Mouse (Mus musculus) stomach, embryonic 16.5 days (tissue): ENCODE data around the gene Usp12. TPM values are rescaled to one million over a fixed set of nuclear protein-coding genes. Genes with fewer than 3 reads are reported as not detected.
A peak's percentile ranks its signal among the peaks of the same experiment; 100 is the strongest.

Experiments used
- ATAC-seq: fragments of 200-750 bp; cut with Nextera tagmentation; 2 replicates; pipeline ENCODE4 v1.8.0; 2017; ENCODE audit warnings: moderate number of reproducible peaks, moderate TSS enrichment; ENCODE audit not compliant: insufficient read depth, low FRiP score
- H3K27ac ChIP-seq: fragments of 300-500 bp; sonication (generic); 2 replicates; pipeline ENCODE4 v1.5.1; 2014; ENCODE audit warnings: low read length
- H3K27me3 ChIP-seq: fragments of 300-500 bp; sonication (generic); 2 replicates; pipeline ENCODE4 v1.6.1; 2014; ENCODE audit warnings: low read length, control low read depth, mixed read lengths; ENCODE audit not compliant: control insufficient read depth, insufficient read depth
- H3K36me3 ChIP-seq: fragments of 300-500 bp; sonication (generic); 2 replicates; pipeline ENCODE4 v1.6.1; 2014; ENCODE audit warnings: low read length; ENCODE audit not compliant: control insufficient read depth, insufficient read depth
- H3K4me1 ChIP-seq: fragments of 300-500 bp; sonication (generic); 2 replicates; pipeline ENCODE4 v1.6.1; 2014; ENCODE audit warnings: low read length, control low read depth, mixed read lengths; ENCODE audit not compliant: control insufficient read depth, insufficient read depth
- H3K4me2 ChIP-seq: fragments of 300-500 bp; sonication (generic); 2 replicates; pipeline ENCODE4 v1.6.1; 2014; ENCODE audit warnings: low read depth, low read length, mixed read lengths
- H3K4me3 ChIP-seq: fragments of 300-500 bp; sonication (generic); replicated peaks from 2 replicates; pipeline ENCODE4 v1.5.1; 2014; ENCODE audit warnings: mild to moderate bottlenecking, low read length
- H3K9ac ChIP-seq: fragments of 300-500 bp; sonication (generic); 2 replicates; pipeline ENCODE4 v1.6.1; 2014; ENCODE audit warnings: low read length
- H3K9me3 ChIP-seq: fragments of 300-500 bp; sonication (generic); replicated peaks from 2 replicates; pipeline ENCODE4 v1.6.1; 2016; ENCODE audit warnings: low read length, control low read depth; ENCODE audit not compliant: control insufficient read depth
- WGBS: fragments of 180-500 bp; shearing (Covaris S2); extraction: QIAGEN DNeasy Blood & Tissue Kit; methylation state at CpG from one replicate; pipeline ENCODE4 v1.1.7; 2014; 5-methylcytosine and 5-hydroxymethylcytosine counted together
- polyA plus RNA-seq: library from polyadenylated mRNA; unstranded; fragments of >200 nt; fragmentation: Nextera tagmentation; extraction: Ambion mirVana; gene quantifications from 2 replicates; pipeline ENCODE4 v1.2.1, GENCODE M21; 2015

The Usp12 gene
- polyA plus RNA-seq, 1 experiment from 2014 or later: 18.2 TPM

DNA sequence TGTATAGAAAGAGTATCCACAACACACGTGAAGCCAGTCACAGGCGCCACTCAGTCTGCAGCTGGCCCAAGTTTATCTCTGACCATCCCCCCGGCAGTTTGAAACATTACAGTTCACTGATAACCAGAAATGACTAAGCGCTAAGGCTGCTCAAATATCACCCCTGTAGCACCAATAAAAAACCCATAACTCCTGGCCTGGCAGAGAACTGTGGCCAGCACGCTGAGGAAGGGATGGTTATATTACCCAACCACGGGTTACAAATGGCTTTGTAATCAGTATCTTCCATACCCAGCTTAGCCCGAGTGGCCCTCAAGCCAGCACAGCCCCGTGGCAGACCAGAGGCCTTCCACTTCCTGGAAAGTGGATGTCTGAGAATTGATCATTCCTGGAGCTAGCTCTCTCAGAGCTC lies 91.1 kb downstream of the Usp12 start:
- H3K36me3 ChIP-seq: no peaks in the 10 kb centered on the region
- H3K9me3 ChIP-seq: peaks cover 3% of the 10 kb centered on the region; the same call in 1 of the 2 replicates
- 36% methylated on average over 8 of the region's 8 CpGs for WGBS
- no peak overlapping the region for H3K4me3 ChIP-seq
- no peak overlapping the region for H3K4me2 ChIP-seq
- peak; percentile 87 for ATAC-seq
- no peaks in the 10 kb centered on the region for H3K27me3 ChIP-seq
- H3K9ac ChIP-seq: no peak overlapping the region
- no peaks in the 10 kb centered on the region for H3K4me1 ChIP-seq
- H3K27ac ChIP-seq: peak overlapping the region; percentile 55

DNA sequence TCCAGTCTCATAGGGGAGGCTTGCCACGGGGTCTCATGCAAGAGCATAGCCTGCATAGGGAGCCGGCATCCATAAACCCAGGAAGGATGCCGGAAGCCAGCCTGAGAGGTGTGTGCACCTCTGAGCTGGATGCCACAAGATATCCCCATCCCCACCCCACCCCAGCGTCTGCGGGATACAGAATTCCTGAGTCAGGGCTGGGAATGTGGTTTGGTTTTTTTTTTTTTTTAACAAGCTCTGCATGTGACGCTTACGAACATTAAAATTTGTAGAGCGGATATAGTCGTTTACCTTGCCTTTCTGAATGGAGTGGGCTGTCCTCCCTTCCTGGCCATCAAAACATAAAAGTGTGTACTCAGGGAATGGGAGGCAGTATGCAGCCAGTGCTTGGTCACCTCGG lies 94.7 kb downstream of the Usp12 start:
- Histone ChIP-seq H3K4me3 (no peak overlapping the region), H3K4me1 (no peaks in the 10 kb centered on the region), H3K9me3 (no peaks in the 10 kb centered on the region), H3K36me3 (no peaks in the 10 kb centered on the region), H3K27me3 (no peaks in the 10 kb centered on the region), H3K9ac (no peak overlapping the region), H3K27ac (no peak overlapping the region), H3K4me2 (no peak overlapping the region)
- 70% methylated on average over 10 of the region's 10 CpGs for WGBS
- no peak for ATAC-seq

DNA sequence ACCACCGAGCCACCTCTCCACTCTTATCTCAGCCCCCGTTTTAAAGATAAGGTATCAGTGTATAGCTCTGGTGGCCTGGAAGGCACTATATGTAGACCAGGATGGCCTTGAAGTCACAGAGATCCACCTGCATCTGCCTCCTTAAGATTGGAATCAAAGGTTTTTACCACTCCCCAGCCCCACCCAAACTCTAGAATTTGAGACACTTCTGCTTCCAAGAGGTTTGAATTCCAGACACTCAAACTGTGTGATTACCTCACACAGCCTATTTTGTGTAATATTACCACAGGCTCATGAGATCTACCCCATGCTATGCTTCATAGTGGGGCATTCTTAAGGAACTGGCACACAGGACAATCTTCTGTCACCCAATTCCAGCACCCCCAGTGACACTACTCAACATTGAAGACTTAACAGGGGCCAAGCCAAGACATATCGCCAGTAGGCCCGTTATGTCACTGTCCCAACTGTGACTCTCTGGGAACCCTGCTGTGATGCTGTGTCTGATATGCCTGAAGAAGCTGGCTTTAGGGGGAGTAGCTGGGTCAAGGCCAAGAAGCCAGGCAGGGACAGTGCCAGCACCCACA lies 95.3 kb downstream of the Usp12 start:
- ATAC-seq: no peak
- WGBS: 79% methylated on average over 4 of the region's 4 CpGs
- H3K27ac ChIP-seq: no peak overlapping the region

DNA sequence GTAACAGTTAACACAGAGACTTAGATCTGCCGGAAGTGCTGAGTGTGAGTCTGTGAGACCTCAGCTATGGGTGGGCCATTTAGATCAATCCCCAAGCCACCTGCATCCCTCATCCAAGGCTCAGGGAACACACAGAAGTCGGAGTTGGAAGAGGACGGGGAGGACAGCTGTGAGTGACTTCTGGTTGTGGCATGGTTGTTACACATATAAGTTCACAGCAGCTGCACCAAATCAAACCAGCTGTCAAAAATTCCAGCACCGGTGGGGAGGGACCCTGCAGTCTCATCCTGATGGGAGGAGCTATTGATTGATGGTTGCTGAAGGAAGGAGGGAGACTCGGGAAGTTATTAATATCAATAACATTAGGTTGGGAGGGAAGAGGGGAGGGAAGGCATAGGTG lies 99.3 kb downstream of the Usp12 start:
- no peaks in the 10 kb centered on the region for H3K27me3 ChIP-seq
- H3K9ac ChIP-seq: no peak overlapping the region
- no peak for ATAC-seq
- peaks cover 14% of the 10 kb centered on the region for H3K4me1 ChIP-seq
- H3K9me3 ChIP-seq: no peaks in the 10 kb centered on the region
- WGBS: 38% methylated on average over 5 of the region's 5 CpGs
- no peak overlapping the region for H3K4me2 ChIP-seq
- no peak overlapping the region for H3K27ac ChIP-seq
- H3K36me3 ChIP-seq: no peaks in the 10 kb centered on the region
- H3K4me3 ChIP-seq: no peak overlapping the region

More for the DNA sequence above, 95.3 kb downstream of the Usp12 start:
- no peaks in the 10 kb centered on the region for H3K27me3 ChIP-seq
- no peaks in the 10 kb centered on the region for H3K4me1 ChIP-seq
- H3K4me2 ChIP-seq: no peak overlapping the region
- no peak overlapping the region for H3K9ac ChIP-seq
- H3K9me3 ChIP-seq: no peaks in the 10 kb centered on the region
- H3K4me3 ChIP-seq: no peak overlapping the region
- H3K36me3 ChIP-seq: no peaks in the 10 kb centered on the region

DNA sequence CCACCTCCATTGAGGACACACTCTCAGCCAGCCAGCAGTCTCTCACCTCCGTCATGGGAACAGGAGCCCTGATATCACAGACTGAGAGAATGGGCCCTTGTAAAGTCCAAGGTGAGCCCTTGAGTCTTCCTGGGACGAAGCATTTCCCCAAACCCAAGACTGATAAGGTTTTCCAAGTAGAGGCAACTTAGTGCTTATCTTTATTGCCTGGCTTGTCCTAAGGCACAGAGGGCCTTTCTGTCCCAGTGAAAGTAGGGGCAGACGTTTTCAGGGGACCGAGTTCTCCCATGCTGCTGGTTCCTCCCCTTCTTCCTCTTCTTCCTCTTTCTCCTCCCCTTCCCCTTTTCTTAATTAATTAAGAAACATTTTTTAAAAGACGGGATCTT lies 101.8 kb downstream of the Usp12 start:
- H3K9me3 ChIP-seq: no peaks in the 10 kb centered on the region
- H3K4me3 ChIP-seq: no peak overlapping the region
- WGBS: 50% methylated on average over 5 of the region's 5 CpGs
- peak; percentile 45 for ATAC-seq
- peak overlapping the region; percentile 86 for H3K27ac ChIP-seq
- no peak overlapping the region for H3K9ac ChIP-seq
- no peak overlapping the region for H3K4me2 ChIP-seq
- no peaks in the 10 kb centered on the region for H3K27me3 ChIP-seq
- H3K4me1 ChIP-seq: peaks cover 14% of the 10 kb centered on the region
- H3K36me3 ChIP-seq: no peaks in the 10 kb centered on the region

DNA sequence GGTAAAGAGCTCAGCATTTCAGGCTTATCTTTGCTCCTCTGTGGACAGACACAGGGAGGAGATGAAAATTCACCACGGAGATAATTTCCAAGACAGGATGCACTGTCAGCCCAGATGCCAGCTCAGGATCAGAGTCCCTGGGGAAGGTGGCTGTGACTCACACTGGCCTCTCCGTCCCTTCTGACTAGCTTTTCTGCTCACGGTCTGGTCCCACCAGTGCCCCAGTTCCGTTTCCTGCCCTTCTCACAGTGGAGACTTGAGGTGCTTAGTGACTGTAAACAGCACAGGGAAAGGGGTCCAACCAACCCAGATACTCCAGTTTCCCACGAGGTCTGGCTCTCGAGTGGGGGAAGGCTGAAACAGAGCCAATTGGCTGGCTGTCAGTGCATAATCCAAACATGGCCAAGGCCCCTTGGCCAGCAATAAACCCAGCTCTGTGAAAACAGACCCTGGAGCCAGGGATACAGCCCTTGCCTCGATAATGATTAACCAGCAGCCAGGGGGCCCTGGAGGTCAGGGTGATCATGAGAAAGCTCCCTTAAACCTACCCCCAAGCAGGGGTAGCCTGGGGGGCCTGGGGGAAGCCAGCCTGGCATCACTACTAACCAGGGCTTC lies 102.3 kb downstream of the Usp12 start:
- Histone ChIP-seq H3K4me2 (no peak overlapping the region), H3K9ac (no peak overlapping the region)
- ATAC-seq: peak; percentile 73

DNA sequence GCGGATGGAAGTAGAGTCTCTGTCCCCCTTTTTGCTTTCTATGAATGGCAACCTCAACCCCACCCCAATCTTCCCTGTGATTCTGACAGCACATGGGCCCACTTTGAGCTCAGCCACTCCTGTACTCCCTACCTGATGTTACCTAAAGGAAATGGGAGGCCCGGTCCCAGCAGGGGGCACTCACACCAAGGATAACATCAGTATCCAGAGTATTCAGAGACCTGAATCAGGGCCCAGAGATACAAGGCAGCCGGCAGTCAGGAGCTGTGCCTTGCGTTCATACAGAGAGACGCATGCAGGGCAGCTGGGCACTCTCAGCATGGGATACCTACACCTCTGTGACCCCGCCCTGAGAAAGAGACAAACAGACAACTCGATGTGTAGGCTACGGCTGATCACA lies 103.1 kb downstream of the Usp12 start:
- no peak overlapping the region for H3K4me2 ChIP-seq

More for the DNA sequence above, 102.3 kb downstream of the Usp12 start:
- H3K27me3 ChIP-seq: no peaks in the 10 kb centered on the region
- H3K36me3 ChIP-seq: no peaks in the 10 kb centered on the region
- H3K9me3 ChIP-seq: no peaks in the 10 kb centered on the region
- 13% methylated on average over 7 of the region's 7 CpGs for WGBS
- no peak overlapping the region for H3K4me3 ChIP-seq
- H3K4me1 ChIP-seq: peaks cover 14% of the 10 kb centered on the region
- peak overlapping the region; percentile 86 for H3K27ac ChIP-seq

DNA sequence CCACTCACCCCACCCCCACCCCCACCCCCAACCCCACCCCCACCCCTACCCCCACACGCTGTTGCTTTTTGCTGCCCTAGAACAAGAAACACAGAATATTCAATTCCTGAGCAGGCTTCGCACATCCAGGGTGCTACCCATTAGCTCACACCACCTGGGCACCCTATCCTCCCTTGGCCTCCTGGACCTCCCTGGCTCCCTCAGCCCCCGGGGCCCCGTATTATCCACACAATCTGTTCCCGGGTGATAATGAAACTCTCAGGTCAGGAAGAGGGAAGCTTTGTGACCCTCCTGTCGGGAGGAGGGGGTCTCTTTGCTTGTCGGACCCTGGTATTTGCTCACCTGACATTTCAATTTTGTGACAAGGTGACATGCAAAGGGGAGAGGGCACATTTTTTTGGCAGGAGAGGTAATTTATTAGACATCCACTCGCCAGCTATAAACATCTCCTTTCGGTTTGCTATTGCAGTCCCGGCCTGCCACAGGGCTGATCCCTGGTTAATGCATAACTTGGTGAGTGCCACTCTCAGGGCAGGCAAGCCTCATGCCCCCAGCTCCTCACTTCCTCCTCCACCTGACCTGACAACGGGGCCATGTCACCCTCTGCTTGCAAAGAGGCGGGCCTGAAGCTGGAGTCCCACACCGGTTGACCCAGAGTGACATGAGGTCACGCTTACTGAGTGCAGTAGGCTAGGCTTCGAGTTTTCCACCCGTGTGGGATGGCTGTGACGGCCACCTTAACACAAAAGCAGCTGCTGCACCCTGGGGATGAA lies 107.1 kb downstream of the Usp12 start:
- peak; percentile 81 for ATAC-seq
- Histone ChIP-seq H3K4me1 (peaks cover 25% of the 10 kb centered on the region), H3K27ac (peak overlapping the region; percentile 85), H3K4me3 (peak overlapping the region; percentile 24), H3K36me3 (no peaks in the 10 kb centered on the region), H3K27me3 (no peaks in the 10 kb centered on the region), H3K4me2 (peak overlapping the region; percentile 45), H3K9me3 (no peaks in the 10 kb centered on the region), H3K9ac (peak overlapping the region; percentile 33; the same call in 1 of the 2 replicates)
- WGBS: 31% methylated on average over 17 of the region's 17 CpGs

More for the DNA sequence above, 103.1 kb downstream of the Usp12 start:
- H3K4me3 ChIP-seq: no peak overlapping the region
- H3K9ac ChIP-seq: no peak overlapping the region
- ATAC-seq: peak; percentile 30; the same call in 1 of the 2 replicates
- peaks cover 17% of the 10 kb centered on the region for H3K4me1 ChIP-seq
- H3K27me3 ChIP-seq: no peaks in the 10 kb centered on the region
- peak overlapping the region; percentile 86 for H3K27ac ChIP-seq
- no peaks in the 10 kb centered on the region for H3K36me3 ChIP-seq
- 56% methylated on average over 8 of the region's 8 CpGs for WGBS
- no peaks in the 10 kb centered on the region for H3K9me3 ChIP-seq

DNA sequence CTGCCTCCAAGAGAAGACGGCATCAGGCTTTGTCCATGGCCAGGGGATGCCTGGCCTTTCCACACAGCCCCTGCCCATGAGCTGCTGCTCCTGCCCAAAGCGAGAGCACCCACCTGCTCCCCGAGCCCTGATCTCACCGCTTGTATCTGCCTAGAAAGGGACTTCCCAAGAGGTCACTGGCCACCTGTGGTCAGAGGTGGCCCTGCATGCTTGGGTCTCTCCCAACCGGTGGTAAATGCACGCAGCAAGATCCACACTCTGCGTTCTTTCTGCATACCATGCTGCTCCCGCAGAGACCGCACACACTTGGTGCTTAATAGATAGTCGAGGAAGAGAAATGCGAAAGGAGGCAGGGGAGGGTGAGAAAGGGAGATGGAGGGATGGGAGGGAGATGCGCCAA lies 107.9 kb downstream of the Usp12 start:
- no peak overlapping the region for H3K4me2 ChIP-seq
- peak overlapping the region; percentile 53; the same call in 1 of the 2 replicates for H3K9ac ChIP-seq
- H3K4me3 ChIP-seq: no peak overlapping the region
- peaks cover 17% of the 10 kb centered on the region for H3K4me1 ChIP-seq
- H3K27ac ChIP-seq: no peak overlapping the region
- no peaks in the 10 kb centered on the region for H3K36me3 ChIP-seq
- 67% methylated on average over 12 of the region's 12 CpGs for WGBS
- no peaks in the 10 kb centered on the region for H3K27me3 ChIP-seq
- H3K9me3 ChIP-seq: no peaks in the 10 kb centered on the region
- no peak for ATAC-seq
